Mouse (Mus musculus) gastrocnemius, postnatal 25 days (tissue): ENCODE measurements around the gene Myh14. TPM values are rescaled to one million over a fixed set of nuclear protein-coding genes. Genes with fewer than 3 reads are reported as not detected.

Experiments
- DNase-seq: peaks from one replicate; pipeline ENCODE4 v3.0.0; 2022
- total RNA-seq, 2 experiments: library from RNA; stranded (reverse); gene quantifications; 1 replicate in 1 of 2; 2 replicates in 1 of 2; pipeline ENCODE4 v1.2.3; 2021

Myh14 gene
- total RNA-seq, 2 experiments from 2014 or later, result 23.0 to 24.7 TPM

GRCm38 (mm10) chr7:44572956-44573484 is 97.6 kb downstream of the Myh14 start:
- DNase-seq, result no peak

- no peak for DNase-seq
These were observed 98.4 kb downstream of the Myh14 start, which contains the start of gene Napsa for GRCm38 (mm10) chr7:44572213-44572701. TSS of gene Napsa (plus strand) at chr7:44572380.

GRCm38 (mm10) chr7:44571811-44572210 is 98.8 kb downstream of the Myh14 start:
- DNase-seq, result no peak

GRCm38 (mm10) chr7:44570989-44571388 is 99.7 kb downstream of the Myh14 start:
- DNase-seq, result no peak

- no peak for DNase-seq
These were observed 101.8 kb downstream of the Myh14 start for GRCm38 (mm10) chr7:44568803-44569202.

- DNase-seq, result no peak
These were observed 105.2 kb downstream of the Myh14 start for GRCm38 (mm10) chr7:44565414-44565813.

- no peak for DNase-seq
These were observed 106.2 kb downstream of the Myh14 start for GRCm38 (mm10) chr7:44564486-44564885.

GRCm38 (mm10) chr7:44563284-44563683 is 107.4 kb downstream of the Myh14 start:
- DNase-seq, result no peak

GRCm38 (mm10) chr7:44560435-44561400 is 109.9 kb downstream of the Myh14 start:
- no peak for DNase-seq

GRCm38 (mm10) chr7:44557629-44558028 is 113.0 kb downstream of the Myh14 start:
- no peak for DNase-seq

Other genes starting within 250 kb of the Myh14 start
- gene Lrrc4b, start 241.8 kb downstream of the Myh14 start, total RNA-seq, result under 1 TPM; 0.24 to 0.43 TPM
- not detected for gene Aspdh, start 205.5 kb downstream of the Myh14 start, total RNA-seq
- 10 to 100 TPM; 62.8 to 69.1 TPM for gene Josd2, start 202.9 kb downstream of the Myh14 start, total RNA-seq
- gene Emc10, start 174.3 kb downstream of the Myh14 start, total RNA-seq, result 10 to 100 TPM; 41.4 to 53.2 TPM
- 1 to 10 TPM; 2.5 to 2.9 TPM for gene Fam71e1, start 174.3 kb downstream of the Myh14 start, total RNA-seq
- gene Mybpc2, start 146.2 kb downstream of the Myh14 start, total RNA-seq, result 1,000 to 10,000 TPM; 3,676 to 4,447 TPM
- under 1 TPM in 1 of 2 experiments, not detected in 1; 0.24 TPM for gene Spib, start 138.8 kb downstream of the Myh14 start, total RNA-seq
- gene Pold1, start 122.0 kb downstream of the Myh14 start, total RNA-seq, result 1 to 10 TPM; 4.7 to 5.2 TPM
- gene Nr1h2, start 116.9 kb downstream of the Myh14 start, total RNA-seq, result 10 to 100 TPM; 27.0 to 29.3 TPM
- gene Napsa, start 98.5 kb downstream of the Myh14 start, total RNA-seq, result under 1 TPM in 1 of 2 experiments, not detected in 1; 0.16 TPM
- gene Kcnc3, start 80.2 kb downstream of the Myh14 start, total RNA-seq, result 1 to 10 TPM; 4.3 to 4.8 TPM
- not detected for gene Izumo2, start 37.9 kb upstream of the Myh14 start, total RNA-seq
- 10 to 100 TPM; 16.7 to 21.1 TPM for gene Vrk3, start 77.6 kb upstream of the Myh14 start, total RNA-seq
- gene Zfp473, start 80.2 kb upstream of the Myh14 start, total RNA-seq, result under 1 TPM in 1 of 2 experiments, not detected in 1; 0.08 TPM
- 10 to 100 TPM; 18.4 to 22.2 TPM for gene Nup62, start 145.2 kb upstream of the Myh14 start, total RNA-seq
- 1 to 10 TPM; 1.8 to 3.1 TPM for gene Il4i1, start 145.5 kb upstream of the Myh14 start, total RNA-seq
- 10 to 100 TPM; 57.2 to 70.6 TPM for gene Atf5, start 145.8 kb upstream of the Myh14 start, total RNA-seq
- gene Akt1s1, start 178.1 kb upstream of the Myh14 start, total RNA-seq, result 100 to 1,000 TPM; 103 to 113 TPM
- gene Tbc1d17, start 178.2 kb upstream of the Myh14 start, total RNA-seq, result 10 to 100 TPM; 38.6 to 41.2 TPM
- gene Pnkp, start 186.3 kb upstream of the Myh14 start, total RNA-seq, result 10 to 100 TPM; 15.6 to 15.8 TPM
- gene Ptov1, start 198.9 kb upstream of the Myh14 start, total RNA-seq, result 100 to 1,000 TPM; 116 to 125 TPM
- gene Med25, start 221.9 kb upstream of the Myh14 start, total RNA-seq, result 10 to 100 TPM; 50.9 to 51.2 TPM
- gene Fuz, start 225.2 kb upstream of the Myh14 start, total RNA-seq, result 10 to 100 TPM; 16.1 to 17.3 TPM